Mouse (Mus musculus) embryo, embryonic 10 days (tissue): ENCODE measurements at regions not wholly inside any gene's neighbourhood (a gene's known extent, or its start where the extent isn't known, plus 50 kb on each side); places are given as distances from the start of the nearest gene placed in this dataset.
A peak's percentile ranks its signal among the peaks of the same experiment; 100 is the strongest.
"Not testable (repeated sequence)": the region's sequence is repeated elsewhere in the genome, so short reads cannot be mapped to it uniquely, and the experiment has no call there.

ENCODE experiments used
- DNase-seq: peaks from one replicate; pipeline ENCODE4 v3.0.0-alpha.2; 2015; ENCODE audit warnings: low spot score

DNA sequence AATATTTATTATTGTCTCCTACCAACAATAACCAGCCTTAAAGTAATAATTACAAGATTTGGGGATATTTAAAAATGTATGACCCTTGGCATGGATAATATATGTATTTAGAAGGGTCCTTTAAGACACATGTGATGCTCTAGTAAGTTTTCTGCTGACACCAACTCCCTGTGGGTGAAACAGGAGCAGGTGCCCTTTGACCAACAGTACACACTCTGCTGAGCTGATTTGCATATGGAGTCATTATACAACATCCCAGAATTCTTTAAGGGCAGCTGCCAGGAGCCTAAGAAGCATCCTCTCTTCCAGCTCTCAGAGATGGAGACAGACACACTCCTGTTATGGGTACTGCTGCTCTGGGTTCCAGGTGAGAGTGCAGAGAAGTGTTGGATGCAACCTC, 274.1 kb downstream of the Rpia start:
- no peak for DNase-seq

DNA sequence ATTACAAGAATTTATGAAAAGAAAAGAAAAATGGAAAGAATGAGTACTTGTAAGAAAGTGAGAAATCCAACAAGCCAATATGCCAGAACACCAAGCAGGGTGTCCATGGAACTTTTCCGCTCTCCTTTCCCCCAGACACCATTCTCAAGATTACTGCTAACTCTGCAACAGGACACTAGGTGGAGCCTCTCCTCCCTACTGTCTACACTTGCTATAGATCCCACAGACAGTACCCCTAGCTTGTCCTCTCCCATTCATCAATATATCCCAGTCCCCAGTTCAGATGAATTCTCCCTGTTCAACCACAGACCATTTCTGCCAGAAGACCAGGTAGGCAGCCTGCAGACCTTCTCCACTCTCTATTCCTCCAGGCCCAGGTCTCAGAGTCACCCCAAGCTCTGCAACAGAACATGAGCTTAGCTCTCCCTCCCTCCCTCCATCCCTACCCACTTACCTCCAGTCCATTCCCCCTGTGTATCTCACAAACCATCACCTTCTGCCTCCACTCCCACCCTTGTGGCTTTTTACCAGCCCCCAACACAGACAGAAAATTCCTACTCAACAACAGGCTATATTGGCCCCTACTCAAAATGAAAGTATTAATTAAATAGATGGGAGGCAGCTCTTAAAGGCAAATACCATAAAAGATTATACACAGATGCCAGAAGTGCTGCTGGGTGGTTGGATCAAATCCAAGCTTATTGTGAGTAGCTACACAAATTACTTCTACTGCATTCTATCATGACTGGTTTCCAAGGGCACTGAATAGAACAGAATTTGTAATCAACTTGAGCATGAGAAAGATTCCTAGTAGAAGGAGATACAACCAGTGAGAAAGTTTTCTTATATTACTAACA, 323.2 kb downstream of the Rpia start:
- DNase-seq, result peak; percentile 8

DNA sequence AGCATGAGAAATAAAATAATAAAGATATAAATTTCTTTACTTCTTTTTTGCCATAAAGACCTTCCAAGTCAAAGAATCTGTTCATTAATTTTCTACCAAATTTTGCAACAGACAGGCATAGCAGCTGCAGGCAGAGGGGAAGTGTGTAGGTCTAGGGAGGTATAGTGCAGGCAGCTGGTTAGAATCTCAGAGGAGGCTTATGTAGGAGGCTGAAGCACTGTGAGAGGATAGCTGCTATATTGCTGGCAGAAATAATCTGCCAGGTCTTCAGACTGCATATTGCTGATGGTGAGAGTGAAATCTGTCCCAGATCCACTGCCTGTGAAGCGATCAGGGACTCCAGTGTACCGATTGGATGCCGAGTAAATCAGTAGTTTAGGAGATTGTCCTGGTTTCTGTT, 334.8 kb downstream of the Rpia start:
- no peak for DNase-seq

DNA sequence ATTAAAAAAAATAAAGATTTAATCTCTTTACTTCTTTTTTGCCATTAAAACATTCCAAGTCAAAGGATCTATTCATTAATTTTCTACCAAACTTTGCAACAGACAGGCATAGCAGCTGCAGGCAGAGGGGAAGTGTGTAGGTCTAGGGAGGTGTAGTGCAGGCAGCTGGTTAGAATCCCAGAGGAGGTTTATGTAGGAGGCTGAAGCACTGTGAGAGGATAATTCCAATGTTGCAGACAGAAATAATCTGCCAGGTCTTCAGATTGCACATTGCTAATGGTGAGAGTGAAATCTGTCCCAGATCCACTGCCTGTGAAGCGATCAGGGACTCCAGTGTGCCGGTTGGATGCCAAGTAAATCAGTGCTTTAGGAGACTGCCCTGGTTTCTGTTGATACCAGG, 357.3 kb downstream of the Rpia start:
- not testable (repeated sequence) for DNase-seq

DNA sequence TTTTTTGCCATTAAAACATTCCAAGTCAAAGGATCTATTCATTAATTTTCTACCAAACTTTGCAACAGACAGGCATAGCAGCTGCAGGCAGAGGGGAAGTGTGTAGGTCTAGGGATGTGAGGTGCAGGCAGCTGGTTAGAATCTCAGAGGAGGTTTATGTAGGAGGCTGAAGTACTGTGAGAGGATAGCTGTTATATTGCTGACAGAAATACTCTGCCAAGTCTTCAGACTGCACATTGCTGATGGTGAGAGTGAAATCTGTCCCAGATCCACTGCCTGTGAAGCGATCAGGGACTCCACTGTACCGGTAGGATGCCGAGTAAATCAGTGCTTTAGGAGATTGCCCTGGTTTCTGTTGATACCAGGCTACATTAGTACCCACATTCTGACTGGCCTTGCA, 385.7 kb downstream of the Rpia start:
- not testable (repeated sequence) for DNase-seq

DNA sequence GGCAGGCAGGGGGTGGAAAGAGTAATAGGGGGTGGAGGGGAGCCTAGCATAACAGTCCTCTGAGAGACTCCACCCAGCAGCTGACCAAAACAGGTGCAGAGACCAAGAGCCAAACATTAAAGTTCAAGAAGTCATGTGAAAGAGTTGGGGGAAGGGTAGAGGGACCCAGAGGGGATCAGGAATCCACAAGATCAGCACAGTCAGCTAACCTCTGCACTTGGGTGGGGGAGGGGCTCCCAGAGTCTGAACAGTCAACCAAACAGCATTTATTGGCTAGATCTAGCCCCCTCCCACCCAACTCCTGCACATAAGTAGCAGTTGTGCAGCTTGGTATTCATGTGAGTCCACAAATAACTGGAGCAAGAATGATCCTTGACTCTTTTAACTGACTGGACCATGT, 402.2 kb downstream of the Rpia start:
- DNase-seq, result not testable (repeated sequence)

DNA sequence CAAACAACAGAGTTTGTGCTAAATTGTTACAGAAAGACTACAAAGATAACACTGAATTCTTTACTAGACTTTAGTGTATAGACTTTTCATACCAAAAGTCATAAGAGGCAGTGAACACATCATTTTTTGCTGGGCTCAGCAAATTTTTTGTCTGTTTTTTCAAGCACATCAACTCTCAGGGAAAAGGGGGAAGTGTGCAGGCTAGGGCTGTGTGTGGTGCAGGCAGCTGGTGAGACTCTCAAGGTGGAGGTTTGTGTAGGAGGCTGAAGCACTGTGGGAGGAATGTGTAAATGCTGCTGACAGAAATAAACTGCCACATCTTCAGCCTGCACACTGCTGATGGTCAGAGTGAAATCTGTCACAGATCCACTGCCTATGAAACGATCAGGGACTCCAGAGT, 405.6 kb downstream of the Rpia start:
- DNase-seq, result not testable (repeated sequence)

DNA sequence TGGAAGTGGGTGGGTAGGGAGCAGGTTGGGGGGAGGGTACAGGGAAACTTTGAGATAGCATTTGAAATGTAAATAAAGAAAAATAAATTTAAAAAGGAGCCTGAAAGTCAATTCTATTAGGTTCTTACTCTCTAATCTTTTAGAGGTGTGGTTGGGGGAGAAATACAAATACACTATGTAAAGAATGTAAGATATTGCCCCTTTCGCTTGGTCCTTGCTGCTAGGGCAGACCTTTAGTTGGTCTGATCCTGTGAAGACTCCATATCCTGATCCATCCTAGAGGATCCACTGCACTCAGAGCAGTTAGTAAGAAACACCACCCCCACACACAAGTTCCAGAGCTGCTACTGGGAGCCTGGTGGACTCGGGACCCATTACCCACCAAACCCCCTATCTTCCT, 412.7 kb downstream of the Rpia start:
- not testable (repeated sequence) for DNase-seq

DNA sequence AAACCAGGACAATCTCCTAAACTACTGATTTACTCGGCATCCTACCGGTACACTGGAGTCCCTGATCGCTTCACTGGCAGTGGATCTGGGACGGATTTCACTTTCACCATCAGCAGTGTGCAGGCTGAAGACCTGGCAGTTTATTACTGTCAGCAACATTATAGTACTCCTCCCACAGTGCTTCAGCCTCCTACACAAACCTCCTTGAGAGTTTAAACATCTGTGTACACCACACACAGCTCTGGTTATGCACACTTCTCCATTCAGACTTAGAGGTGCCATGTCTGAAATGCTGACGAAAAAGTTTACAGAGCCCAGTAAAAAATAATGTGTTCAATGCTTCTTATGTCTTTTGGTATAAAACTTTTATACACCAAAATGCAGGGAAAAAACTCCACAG, 420.2 kb downstream of the Rpia start:
- DNase-seq, result not testable (repeated sequence)

DNA sequence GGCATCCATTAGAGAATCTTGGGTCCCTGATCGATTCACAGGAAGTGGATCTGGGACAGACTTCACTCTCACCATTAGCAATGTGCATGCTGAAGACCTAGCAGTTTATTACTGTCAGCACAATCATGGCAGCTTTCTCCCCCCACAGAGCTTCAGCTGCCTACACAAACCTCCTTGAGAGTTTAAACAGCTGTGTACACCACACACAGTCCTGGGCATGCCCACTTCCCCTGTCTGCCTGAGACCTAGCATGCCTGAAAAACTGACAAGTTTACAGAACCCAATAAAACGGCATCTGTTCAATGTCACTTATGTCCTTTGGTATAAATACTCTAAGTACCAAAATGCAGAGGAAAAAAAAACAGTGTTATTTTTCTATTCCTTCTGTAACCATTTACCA, 435.7 kb downstream of the Rpia start:
- peak; percentile 17 for DNase-seq

DNA sequence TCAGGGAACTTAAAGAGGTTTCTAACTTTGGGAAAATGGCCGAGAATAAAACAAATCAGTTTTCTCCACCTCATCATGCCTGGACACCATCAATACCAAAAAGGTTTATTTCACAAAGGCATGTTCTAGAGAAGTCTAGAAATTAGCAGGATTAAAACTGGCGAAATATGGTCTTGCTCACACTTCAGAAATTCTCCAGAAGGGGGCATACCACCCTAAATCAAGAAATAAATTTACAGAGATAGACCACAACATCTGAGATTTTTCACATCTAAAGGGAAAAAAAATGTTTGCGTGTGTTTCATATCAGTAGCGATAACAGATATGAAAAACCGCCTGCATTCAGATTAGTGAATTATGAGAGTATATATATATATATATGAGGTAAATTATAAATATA, 449.9 kb downstream of the Rpia start:
- no peak for DNase-seq

DNA sequence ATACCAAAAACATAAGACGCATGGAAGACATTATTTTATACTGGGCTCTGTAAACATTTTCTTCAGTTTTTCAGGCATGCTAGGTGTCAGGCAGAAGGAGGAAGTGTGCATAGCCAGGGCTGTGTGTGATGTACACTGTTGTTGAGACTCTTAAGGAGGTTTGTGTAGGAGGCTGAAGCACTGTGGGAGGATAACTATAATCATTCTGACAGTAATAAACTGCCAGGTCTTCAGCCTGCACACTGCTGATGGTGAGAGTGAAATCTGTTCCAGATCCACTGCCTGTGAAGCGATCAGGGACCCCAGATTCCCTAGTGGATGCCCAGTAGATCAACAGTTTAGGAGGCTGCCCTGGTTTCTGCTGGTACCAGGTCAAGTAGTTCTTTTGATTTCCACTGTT, 451.3 kb downstream of the Rpia start:
- DNase-seq, result not testable (repeated sequence)

DNA sequence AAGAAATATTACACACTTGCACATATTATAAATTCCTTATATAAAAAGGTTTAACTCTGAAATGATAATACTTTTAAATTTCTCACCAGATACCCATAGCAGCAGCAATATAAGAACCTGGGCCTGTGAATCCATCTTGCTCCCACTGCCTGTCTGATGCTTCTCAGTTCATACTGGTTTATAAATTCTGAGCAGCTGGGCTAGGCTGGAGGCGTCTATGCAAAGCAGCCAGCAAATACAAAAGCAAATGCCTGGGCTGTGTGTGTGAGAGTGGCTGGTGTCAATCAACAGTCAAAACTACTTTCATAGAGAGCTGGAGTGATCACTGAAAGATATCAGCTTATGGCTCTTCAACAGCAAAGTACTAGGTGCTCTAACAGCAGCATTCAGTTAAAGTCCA, 476.7 kb downstream of the Rpia start:
- DNase-seq, result no peak

DNA sequence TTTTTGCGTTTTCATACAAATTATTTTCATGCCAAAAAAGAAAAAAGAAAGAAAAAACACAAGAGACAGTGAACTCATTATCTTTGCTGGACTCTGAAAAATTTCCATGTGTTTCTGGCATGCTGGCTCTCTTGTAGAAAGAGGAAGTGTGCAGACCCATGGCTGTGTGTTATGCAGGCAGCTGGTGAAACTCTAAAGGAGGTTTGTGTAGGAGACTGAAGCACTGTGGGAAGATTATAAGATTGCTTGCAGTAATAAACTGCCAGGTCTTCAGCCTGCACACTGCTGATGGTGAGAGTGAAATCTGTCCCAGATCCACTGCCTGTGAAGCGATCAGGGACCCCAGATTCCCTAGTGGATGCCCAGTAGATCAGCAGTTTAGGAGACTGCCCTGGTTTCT, 477.4 kb downstream of the Rpia start:
- DNase-seq, result not testable (repeated sequence)

DNA sequence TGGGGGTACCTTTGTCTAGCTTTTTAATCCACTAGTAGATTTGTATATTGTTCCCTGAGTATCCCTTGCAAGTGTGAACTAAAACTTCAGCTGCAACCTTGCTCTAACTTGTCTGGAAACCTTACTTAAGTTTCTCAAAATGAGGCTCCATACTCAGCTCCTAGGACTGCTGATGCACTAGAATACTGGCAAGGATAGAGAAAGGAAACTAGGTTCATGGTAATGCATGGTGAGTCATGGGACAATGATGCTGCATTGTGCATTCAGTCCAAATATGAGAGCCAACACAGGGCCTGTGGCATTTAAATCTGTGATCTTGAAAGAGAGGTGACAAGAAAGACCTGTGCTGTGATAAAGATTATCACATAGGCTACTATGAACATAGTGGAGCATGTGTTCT, 490.9 kb downstream of the Rpia start:
- not testable (repeated sequence) for DNase-seq

DNA sequence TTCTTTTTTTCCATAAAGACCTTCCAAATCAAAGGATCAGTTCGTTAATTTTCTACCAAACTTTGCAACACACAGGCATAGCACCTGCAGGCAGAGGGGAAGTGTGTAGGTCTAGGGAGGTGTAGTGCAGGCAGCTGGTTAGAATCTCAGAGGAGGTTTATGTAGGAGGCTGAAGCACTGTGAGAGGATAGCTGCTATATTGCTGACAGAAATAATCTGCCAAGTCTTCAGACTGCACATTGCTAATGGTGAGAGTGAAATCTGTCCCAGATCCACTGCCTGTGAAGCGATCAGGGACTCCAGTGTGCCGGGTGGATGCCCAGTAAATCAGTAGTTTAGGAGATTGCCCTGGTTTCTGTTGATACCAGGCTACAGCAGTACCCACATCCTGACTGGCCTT, 531.8 kb downstream of the Rpia start:
- DNase-seq, result not testable (repeated sequence)

DNA sequence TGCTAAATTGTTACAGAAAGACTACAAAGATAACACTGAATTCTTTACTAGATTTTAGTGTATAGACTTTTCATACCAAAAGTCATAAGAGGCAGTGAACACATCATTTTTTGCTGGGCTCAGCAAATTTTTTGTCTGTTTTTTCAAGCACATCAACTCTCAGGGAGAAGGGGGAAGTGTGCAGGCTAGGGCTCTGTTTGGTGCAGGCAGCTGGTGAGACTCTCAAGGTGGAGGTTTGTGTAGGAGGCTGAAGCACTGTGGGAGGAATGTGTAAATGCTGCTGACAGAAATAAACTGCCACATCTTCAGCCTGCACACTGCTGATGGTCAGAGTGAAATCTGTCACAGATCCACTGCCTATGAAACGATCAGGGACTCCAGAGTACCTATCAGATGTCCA, 551.9 kb downstream of the Rpia start:
- DNase-seq, result not testable (repeated sequence)

DNA sequence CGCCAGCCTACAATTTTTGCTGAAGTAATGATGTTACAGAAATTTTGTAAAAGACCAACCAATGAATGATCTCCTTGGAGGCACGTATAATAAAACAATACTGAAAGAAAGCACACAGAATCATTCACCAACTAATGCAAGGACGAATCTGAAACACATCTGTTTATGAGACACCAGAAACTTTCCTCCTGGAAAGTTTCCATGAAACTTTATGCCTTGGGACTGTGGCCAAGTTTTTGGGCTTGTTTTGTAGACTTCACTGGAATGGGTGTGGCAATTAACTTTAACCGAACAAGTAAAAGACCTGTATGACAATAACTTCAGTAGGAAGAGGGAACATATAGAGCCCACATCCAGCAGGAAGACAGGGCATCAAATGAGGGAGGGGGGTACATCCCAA, 564.9 kb downstream of the Rpia start:
- DNase-seq, result no peak

DNA sequence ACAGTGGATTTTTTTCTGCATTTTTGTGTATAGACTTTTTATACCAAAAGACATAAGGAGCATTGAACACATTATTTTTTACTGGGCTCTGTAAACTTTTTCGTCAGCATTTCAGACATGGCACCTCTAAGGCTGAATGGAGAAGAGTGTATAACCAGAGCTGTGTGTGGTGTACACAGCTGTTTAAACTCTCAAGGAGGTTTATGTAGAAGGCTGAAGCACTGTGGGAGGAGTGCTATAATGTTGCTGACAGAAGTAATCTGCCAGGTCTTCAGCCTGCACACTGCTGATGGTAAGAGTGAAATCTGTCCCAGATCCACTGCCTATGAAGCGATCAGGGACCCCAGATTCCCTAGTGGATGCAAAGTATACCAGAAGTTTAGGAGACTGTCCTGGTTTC, 575.4 kb downstream of the Rpia start:
- peak; percentile 5 for DNase-seq

DNA sequence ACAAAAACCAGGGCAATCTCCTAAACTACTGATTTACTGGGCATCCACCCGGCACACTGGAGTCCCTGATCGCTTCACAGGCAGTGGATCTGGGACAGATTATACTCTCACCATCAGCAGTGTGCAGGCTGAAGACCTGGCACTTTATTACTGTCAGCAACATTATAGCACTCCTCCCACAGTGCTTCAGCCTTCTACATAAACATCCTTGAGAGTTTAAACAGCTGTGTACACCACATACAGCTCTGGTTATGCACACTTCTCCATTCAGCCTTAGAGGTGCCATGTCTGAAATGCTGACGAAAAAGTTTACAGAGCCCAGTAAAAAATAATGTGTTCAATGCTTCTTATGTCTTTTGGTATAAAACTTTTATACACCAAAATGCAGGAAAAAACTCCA, 576.3 kb downstream of the Rpia start:
- DNase-seq, result peak; percentile 16
